Mouse (Mus musculus) CH12F3 (cell line): ENCODE results near the gene Tmem89.

ENCODE experiments used
- in situ Hi-C: fragments of 300-500 bp; cut with MboI; formaldehyde crosslinking; loops from 2 replicates; pipeline ENCODE4 v1.14.3; 2020; ENCODE audit warnings: low sequenced_read_pairs

The Tmem89 gene

GRCm38 (mm10) chr9:108914491-108914890 lies at the start of gene Tmem89:
Tmem89 (plus strand) TSS chr9:108914619.
- in situ Hi-C loops: no loop called here

GRCm38 (mm10) chr9:108912308-108912707 lies 2.1 kb upstream of the Tmem89 start:
- in situ Hi-C loops: no loop called here

GRCm38 (mm10) chr9:108913161-108913560 lies 1.3 kb upstream of the Tmem89 start:
- in situ Hi-C loops: no loop called here

DNA sequence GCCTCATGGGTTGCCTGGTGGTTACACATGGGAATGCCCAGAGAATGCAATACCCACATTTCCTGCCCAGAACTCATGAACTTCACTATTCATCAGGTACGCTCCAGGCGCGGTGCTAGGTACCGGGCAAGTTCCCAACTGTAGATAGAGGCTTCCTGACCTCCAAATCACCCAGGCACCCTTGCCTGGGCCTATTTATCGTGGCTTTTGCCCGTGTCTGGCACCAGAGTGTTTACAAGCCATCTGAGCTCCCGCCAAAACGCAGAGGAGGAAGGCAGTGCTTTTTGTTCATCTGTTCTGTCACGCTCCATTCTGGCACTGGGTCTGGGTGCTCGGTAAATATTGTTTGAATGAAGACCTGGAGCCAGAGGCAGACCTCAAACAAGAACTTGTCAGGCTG lies 798 bp upstream of the Tmem89 start:
- in situ Hi-C loops: no loop called here

GRCm38 (mm10) chr9:108925897-108926296 lies 11.5 kb downstream of the Tmem89 start:
- in situ Hi-C loops: no loop called here

- in situ Hi-C loops: no loop called here
Measured at GRCm38 (mm10) chr9:108928424-108928823, 14.0 kb downstream of the Tmem89 start.

DNA sequence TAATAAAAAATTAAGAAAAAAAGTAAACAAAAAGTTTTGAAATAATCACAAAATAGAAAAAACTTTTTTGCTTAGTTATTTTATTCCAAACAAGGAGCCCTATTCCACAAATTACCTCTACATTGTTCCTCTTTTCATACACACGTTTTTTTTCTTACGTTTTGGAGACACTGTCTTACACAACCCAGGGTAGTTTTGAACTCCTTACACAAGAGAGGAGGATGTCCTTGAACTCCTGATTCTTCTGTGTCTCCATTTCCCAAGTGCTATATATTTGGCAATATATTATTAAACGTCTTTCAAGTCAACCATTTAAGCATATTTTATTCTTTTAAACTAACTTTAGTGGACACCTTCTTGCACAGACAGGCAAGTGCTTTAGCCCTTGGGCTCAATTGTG lies 21.6 kb downstream of the Tmem89 start:
- in situ Hi-C loops: no loop called here

DNA sequence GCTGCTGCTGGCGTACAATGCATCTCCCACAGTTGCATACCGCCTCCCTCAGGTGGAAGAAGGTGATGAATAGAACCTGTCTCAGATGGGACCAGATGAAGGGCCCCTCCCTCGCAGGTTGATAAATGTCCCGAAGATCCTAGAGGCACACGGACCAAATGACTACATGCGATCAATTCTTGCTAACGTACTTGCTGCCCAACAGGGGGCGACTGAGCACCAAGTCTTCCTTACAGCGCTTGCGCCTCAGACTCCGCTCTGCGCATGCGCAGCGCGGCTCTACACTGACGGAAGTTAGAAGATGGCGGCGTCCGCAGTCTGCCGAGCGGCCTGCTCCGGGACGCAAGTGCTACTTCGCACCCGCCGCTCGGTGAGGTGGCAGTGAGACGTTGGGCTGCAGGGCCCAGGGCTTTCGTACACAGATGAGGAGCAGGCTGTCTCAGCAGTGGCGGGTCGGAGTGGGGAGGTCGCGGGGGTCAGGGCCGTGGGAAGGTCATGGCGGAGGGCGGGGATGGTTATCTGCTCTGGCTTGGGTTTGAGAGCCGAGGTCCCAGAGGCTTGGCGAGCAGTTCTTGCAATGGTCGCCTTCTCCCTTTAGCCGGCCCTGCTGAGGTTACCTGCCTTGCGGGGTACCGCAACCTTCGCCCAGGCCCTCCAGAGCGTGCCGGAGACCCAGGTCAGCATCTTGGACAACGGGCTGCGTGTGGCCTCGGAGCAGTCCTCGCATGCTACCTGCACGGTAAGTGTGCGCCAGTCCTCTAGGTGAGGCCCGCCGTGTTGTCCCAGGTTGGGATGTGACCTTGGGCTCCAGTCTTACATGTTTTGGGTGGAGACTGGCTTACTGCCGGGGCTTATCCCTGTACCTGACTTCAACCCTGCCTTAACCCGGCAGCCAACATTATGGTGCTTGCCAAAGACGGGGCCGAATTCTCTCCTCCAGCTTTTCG lies 22.3 kb downstream of the Tmem89 start, which contains the start of gene Uqcrc1:
Gene Uqcrc1, plus strand, starts transcription at position 216 of the 947 bp plus-strand sequence.
- in situ Hi-C loops: no loop called here

DNA sequence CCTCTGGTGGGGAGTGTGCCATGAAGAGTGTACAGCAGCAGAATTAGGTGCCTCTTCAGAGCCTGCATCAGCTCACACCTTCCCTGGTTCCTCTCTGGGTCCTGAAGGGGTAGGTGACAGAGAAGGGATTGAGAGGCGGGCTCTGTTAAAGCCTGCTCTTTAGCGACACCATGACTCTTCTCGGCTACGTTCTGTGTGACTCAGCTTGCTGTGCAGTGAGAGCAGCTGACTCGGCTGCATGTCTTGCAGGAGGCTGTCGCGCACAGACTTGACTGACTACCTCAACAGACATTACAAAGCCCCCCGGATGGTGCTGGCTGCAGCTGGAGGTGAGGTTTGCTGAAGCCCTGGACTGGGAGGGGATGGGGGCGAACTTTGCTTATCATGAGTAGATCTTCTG lies 30.7 kb downstream of the Tmem89 start:
- in situ Hi-C loops: no loop called here

DNA sequence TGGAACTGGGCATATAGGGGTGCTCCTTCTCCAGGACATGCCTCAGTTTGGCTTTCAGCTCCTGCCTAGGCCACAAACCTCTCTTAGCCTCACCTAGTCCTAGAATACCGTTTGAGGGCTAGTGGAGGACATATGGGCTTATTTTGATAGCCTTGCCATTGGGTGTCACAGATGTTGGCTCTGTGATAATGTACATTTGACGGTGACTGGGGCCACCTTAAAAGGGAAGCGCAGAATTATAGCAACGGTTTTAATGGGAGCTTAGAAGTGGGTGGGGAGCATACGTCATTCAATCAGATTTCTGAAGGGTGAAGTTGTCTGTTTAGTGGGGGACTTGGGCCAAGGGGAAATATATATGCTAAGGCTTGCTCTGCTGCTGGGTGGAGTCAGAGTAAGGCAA lies 31.2 kb downstream of the Tmem89 start:
- in situ Hi-C loops: no loop called here

GRCm38 (mm10) chr9:108949231-108949966 lies 35.0 kb downstream of the Tmem89 start:
- in situ Hi-C loops: no loop called here

- in situ Hi-C loops: no loop called here
Measured at GRCm38 (mm10) chr9:108949967-108950728, 35.7 kb downstream of the Tmem89 start.

DNA sequence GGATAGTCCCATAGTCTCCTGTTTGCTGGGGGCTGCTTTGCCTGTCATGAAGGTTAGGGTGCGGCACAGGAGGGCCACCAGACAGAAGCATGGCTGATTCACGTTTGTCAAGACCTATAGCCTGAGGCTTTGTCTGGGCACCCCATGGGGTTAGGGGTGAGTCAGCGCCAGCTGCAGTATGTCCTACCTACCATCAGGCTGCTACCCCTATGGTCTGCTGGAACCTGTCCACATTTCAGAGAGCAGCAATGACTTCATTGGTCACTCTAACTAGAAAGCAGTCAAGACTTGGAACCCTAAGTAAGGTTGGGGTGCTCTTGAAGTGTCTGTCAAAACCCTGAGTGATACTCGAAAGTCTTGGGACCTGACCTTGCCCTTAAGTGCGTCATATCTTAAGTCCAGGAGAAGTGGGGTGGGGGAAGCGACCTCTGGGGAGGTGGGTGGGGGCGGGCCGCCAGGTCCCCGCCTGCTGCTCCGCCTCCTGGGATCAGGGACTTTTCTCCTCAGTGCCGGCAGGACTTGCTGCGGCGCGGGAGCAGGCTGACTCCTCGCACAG lies 38.7 kb downstream of the Tmem89 start, which contains the start of gene Col7a1:
Gene Col7a1, plus strand, starts transcription at position 506 of the 556 bp plus-strand sequence.
- in situ Hi-C loops: no loop called here

GRCm38 (mm10) chr9:108955241-108955640 lies 40.8 kb downstream of the Tmem89 start:
- in situ Hi-C loops: no loop called here

GRCm38 (mm10) chr9:108955846-108956245 lies 41.4 kb downstream of the Tmem89 start:
- in situ Hi-C loops: no loop called here

DNA sequence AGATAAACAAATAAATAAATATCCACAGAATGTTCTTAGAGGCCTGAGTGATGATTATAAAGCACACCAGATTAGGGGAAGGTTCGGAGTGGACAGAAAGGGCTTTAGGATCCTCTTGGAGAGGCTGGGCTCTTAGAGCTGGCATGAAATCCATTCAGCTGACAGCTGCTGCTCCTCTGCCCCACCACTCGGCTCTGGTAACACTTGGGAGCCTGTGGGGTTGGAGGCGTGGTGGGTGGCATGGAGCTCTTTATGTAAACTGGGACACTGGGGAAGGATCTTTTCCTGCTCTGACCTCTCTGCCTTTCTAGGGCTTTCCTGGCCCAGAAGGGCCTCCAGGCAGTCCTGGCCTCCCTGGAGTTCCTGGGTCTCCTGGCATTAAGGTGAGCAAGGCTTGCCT lies 49.2 kb downstream of the Tmem89 start:
- in situ Hi-C loops: no loop called here

GRCm38 (mm10) chr9:108964338-108964737 lies 49.9 kb downstream of the Tmem89 start:
- in situ Hi-C loops: no loop called here
